Mouse (Mus musculus) left cerebral cortex, adult 18-20 months (tissue): Measurements from ENCODE around the gene Sept12. TPM values are rescaled to one million over a fixed set of nuclear protein-coding genes. Genes with fewer than 3 reads are reported as not detected.
A peak's percentile ranks its signal among the peaks of the same experiment; 100 is the strongest.

Source experiments
- DNase-seq, 2 experiments: peaks; one replicate each; pipeline ENCODE4 v3.0.0; 2021 to 2022; ENCODE audit warnings: low spot score in 2 of 2, mixed read lengths in 1 of 2
- total RNA-seq, 2 experiments: library from RNA; stranded (reverse); gene quantifications; 2 replicates each; pipeline ENCODE4 v1.2.3; 2021

Sept12 gene
- total RNA-seq, 2 experiments from 2014 or later, result not detected

DNA sequence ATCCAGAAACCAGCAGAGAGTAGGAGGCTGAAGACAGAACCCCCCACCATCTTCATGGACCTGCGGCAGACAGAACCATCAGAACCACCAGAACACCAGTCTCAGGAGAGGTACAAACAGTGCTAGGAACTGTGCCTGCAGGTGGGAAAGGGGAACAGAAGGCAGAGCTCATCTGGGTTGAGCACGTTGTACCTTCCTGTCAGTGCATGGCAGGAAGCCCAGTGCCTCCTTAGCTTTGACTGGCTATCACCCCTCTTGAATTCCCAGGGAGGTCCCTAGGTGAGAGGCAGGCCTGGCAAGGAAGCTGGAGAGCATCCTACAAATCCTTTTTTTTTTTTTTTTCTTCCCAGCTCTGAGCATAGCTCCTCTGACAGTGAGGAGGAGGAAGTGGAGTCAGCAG lies 21.5 kb downstream of the Sept12 start:
- DNase-seq, result peak; percentile 33 to 47

GRCm38 (mm10) chr16:4974521-4974920 lies 23.1 kb downstream of the Sept12 start:
- DNase-seq, result no peak

DNA sequence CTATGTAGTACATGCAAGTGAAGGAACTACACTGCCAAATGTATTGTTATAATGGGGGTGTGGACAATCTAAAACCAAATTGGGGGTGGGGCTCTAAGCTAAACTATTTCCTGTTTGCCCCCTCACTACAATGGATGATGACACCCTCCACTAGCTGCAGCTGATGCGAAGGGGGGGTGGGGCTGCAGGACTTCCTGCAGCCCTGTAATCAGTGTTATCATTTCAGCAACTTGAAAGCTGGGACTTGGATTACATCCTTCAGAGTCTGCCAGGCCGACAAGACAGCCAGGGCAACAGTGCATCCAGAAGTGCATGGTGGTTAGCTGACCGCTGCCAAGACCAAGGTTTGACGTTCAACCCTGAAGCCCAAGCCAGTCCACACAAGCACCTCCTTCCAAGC lies 26.0 kb downstream of the Sept12 start:
- no peak for DNase-seq

GRCm38 (mm10) chr16:4969055-4969843 lies 28.4 kb downstream of the Sept12 start:
- no peak for DNase-seq

GRCm38 (mm10) chr16:4968426-4968825 lies 29.2 kb downstream of the Sept12 start:
- DNase-seq, result no peak

DNA sequence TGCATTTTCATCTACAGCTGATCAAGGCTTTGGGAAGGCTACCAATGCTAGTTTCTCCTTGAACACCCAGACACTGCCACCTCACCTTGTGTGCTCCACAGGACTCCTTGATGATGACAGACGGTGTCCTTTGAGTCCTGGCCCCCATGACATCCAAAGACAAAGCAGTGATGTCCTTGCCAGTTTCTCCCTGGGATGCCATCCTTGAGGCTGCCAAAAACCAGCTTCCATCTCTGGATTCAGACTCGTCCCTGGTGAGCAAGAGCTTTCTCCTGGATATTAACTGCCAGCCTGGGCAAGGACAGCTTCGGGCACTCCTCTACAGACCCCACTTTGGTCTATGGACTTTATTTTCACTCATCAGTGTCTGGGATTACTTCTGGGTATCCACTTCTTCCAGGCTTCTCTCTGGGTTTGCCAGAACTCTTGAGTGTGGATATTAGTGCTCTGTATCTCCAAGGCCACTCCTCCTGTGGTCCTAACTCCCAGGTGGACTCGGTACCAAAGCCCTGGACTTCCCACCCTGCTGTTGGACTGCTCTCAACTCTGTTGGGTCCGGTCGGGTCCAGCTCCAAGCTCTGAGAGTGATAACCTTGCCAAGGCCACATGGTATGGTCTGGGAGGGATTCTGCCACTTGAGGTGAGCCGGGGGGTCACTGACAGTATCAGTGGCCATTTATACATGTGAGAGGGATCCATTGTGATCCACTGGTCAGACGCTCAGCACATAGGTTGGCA lies 32.1 kb downstream of the Sept12 start:
- no peak for DNase-seq

DNA sequence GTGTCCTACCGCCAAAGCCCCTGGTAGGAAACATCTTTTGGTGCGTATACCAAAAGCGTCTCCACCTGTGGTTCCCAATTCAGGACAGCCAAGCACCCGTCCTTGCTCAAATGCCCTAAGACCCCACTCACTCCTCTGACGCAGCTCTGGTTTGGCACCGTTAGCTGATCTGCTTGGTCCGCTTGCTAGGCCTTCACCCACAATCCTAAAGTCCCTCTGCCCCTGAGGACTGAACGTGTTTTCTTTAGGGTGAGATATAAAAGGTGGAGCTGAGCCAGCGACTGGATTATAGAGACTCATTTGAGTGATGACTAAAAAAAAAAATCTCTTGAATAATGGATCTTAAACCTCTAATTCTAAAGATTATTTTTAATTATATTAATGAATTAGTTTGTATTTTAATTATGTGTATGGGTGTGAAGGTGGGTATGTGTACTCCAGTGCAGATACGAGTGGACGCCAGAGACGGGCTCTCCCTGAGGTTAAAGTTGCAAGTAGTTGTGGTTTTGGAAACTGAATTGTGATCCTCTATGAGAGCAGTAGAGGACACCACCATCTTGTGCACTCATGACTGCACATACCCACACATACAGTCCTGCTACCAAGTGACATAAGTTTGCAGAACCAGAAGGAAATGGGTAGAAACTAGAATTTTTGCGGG lies 32.8 kb downstream of the Sept12 start:
- DNase-seq, result no peak

GRCm38 (mm10) chr16:4963797-4964709 lies 33.6 kb downstream of the Sept12 start, which contains the start of gene Anks3:
Gene Anks3, minus strand, starts transcription at chr16:4964205.
- peak; percentile 98 to 100 for DNase-seq

DNA sequence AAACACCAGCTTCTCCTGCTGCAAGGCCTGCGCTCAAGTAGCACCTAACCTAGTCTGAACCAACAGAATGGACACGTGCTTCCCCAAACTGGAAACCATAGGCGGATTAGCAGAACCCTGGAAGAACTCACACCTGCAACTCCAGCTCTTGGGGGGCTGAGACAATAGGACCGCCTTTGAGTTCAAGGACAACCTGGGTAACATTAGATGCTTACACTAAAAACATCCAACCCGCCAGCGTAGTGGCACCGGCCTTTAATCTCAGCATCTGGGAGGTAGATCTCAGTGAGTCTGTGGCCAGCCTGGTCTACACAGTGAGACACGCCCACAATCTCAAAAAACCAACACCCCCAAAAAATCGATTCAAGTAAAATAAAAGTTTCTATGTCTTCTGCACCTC lies 34.3 kb downstream of the Sept12 start:
- no peak for DNase-seq

DNA sequence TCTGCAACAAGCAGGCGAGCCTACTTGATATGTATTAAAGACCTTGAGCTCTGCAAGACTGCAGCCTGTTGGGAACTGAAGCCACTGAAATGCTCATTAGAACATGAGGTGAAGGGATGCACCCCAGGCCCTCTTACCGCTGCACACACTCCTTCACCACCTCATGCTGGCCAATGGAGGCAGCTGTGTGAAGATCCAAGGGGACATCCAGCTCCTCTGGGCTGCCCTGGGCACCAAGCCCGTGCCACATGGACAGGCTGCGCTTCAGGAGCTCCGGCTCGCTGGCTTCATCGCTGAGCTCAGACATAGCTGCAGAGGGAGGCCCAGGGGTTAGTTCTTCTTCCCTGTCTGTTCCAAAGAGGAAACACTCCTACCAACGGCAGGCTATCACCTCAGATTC lies 37.4 kb downstream of the Sept12 start:
- no peak for DNase-seq

- DNase-seq, result no peak
Measured at GRCm38 (mm10) chr16:4957446-4957845, 40.2 kb downstream of the Sept12 start.

DNA sequence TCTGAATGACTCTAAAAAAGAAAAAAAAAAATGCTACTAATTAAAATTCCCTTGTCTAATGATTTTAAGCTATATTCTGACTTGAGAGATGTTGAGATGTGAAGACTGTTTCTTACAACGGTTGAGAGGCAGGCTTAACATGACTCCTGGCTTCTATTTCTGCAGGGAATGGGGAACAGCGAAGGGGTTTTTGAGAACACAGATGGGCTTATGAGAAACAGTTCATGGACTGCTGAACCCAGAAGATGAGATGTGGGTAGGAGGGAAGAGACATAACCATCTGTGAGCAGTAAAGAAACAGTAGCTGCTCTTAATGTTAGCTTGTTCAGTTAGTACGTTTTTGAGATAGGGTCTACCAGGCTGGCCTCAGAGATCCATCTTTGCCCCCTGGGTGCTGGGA lies 41.0 kb downstream of the Sept12 start:
- DNase-seq, result no peak

GRCm38 (mm10) chr16:4947378-4947777 lies 50.3 kb downstream of the Sept12 start:
- DNase-seq, result no peak

- no peak for DNase-seq
Measured at GRCm38 (mm10) chr16:4946155-4946554, 51.5 kb downstream of the Sept12 start.

- DNase-seq, result no peak
Measured at GRCm38 (mm10) chr16:4945415-4945814, 52.2 kb downstream of the Sept12 start.

- no peak for DNase-seq
Measured at GRCm38 (mm10) chr16:4943431-4943830, 54.2 kb downstream of the Sept12 start.

DNA sequence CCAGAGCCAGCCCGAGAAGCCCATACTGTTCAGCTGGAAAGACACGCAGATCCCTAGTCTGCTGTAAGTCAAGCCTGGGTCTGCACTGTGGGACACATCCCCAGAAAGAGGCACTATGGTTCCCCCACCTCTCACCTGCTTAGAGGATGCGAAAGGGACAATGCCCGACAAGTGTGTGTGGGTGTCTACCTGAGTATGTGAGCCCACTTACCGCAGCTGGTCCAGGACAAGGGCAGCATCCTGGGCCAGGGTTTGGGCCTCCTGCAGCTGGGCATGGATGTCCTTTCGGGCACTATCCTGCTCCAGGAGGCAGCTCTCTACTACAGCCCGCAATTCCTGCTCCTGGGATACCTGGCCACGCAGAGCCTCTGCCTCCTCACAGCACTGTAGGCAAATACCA lies 54.8 kb downstream of the Sept12 start:
- DNase-seq, result no peak

DNA sequence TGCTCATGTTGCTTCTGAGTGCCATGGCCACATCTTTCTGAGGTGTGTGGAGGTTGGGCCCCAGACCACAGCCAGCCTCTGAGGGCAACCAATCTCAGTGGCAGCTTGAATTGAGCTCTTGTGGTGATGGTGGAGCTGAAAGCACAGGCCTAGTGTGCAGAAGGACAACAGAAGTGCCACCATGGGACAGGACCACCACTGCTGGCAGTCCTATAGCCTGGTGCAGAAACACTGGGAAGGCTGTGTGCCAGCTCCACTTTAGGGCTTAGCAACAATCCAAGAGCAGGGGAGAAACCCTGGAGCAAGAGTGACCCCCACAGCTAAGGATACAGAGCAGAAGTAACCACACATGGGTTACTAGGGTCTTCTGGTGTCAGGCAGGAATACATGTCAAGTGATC lies 56.6 kb downstream of the Sept12 start:
- no peak for DNase-seq

DNA sequence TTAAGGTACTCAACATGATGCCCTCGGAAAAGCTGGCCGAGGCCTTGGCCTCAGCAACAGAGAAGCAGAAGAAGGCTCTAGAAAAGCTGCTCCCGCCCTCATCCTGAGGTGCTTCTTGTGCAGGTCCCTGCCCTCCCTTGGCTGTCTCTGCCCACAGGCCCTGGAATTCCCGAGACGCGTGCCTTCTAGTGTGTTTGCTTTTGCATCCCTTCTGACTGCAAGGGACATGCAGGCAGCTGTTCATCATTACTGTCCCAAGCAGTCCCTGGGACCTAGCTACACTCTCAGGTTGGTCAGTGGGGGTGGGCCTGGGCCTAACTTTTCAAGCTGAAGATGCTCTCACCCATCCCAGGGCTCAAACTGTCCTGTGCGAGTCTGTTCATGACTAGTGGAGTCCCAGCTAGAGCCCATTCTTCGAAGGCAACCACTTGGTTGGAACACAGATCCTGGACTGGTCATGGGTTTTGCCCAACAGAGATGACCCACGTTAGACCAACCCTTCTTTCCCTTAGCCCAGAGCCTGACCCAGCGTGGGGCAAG lies 57.3 kb downstream of the Sept12 start:
- DNase-seq, result no peak

DNA sequence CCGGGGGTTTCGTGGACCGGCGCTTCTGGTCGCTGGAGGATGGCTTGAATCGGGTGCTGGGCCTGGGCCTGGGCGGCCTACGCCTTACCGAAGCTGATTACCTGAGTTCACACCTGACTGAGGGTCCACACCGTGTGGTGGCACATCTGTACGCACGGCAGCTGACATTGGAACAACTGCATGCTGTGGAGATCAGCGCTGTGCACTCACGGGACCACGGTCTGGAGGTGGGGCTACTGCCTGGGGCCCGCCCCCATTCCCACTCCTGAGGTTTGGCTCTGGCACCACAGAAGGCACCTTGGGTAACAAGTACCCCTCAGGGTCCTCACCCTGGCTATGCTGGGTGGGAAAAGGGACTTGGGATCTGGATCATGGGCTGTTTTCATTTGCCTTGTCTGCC lies 58.2 kb downstream of the Sept12 start:
- DNase-seq, result peak in 1 of 2 experiments; percentile 58

DNA sequence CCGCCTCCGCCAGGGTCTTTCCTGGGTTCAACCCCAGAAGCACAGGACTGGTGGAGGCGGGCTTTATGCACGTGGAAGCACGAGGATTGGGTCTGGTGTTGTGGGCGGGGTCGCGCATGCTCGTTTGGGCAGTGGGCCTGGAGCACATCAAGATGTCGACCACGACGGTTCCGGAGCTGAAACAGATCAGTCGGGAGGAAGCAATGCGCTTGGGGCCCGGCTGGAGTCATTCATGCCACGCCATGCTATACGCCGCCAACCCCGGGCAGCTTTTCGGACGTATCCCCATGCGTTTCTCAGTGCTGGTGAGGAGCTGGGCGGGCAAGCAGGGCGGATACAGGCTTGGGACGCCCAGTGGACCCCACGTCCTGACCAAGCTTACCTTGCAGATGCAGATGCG lies 58.7 kb downstream of the Sept12 start:
- peak; percentile 93 to 96 for DNase-seq
